Mouse (Mus musculus) liver, adult (tissue): Measurements from ENCODE around the gene Shc1.
A peak's percentile ranks its signal among the peaks of the same experiment; 100 is the strongest.

ENCODE experiments used
- GATA4 ChIP-seq: IDR thresholded peaks from 2 replicates; pipeline ENCODE4 v1.6.1; 2014; ENCODE audit warnings: mild to moderate bottlenecking, low read length; ENCODE audit not compliant: insufficient replicate concordance

Gene Shc1

DNA sequence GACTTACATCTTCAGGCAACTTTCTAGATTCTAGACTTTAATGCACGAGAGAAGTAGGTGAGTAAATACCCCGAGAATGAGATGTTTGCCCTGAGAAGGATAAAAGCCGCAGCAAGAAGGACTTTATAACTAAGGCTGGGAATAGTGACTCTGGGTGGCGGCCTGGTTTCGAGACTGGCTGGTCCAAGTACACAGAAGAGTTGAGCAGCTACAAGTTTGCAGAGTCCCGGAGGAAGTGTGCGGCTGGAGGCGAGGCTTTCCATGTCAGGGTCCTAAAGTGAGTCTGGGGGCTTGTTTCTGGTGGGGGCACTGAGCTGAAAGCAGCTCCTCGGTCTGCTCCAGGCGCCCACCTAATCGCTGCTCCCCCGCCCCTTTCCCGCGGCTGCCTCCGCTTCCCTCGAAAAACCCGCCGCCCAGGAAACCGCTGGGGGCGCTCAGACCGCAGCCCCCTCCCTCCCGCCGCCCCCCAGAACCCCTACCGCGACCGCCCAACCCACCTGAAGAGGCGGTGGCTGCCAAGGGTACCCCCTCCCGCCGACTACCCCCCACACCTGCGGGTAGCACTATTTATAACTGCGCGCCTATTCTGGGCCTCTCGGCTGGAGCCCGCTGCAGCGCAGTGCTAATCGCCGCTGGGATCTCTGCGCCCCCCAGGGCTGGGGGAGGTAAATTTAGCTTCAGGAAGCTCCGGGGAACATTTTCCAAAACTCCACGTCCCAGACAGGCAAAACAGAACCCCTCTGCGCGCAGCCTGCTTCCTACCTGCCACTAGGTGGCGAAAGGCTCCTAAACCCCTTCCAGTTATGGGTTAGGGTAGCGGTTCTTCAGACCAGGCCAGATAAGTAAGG, 22.2 kb upstream of the Shc1 start:
- no peak; the same call in 1 of the 2 replicates for TF ChIP-seq GATA4

DNA sequence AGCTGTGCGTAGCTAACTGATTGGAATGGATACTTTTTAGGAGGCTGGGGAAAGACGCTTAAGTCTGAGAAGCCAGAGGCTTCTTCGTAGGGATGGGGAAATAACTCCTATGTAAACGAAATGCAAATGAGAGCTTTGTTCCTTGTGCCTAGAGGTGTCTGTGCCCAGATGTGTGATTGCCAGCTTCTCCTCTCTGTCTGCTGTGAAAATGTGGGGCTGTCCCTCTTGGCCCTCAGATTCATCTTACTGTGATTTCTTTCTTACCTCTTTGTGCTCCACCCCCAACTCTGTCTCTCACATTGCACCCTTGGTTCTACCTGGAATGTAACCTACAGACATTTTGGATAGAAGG, 21.6 kb upstream of the Shc1 start:
- no peak for TF ChIP-seq GATA4

- no peak for TF ChIP-seq GATA4
Observed at GRCm38 (mm10) chr3:89401329-89401728, 16.9 kb upstream of the Shc1 start.

DNA sequence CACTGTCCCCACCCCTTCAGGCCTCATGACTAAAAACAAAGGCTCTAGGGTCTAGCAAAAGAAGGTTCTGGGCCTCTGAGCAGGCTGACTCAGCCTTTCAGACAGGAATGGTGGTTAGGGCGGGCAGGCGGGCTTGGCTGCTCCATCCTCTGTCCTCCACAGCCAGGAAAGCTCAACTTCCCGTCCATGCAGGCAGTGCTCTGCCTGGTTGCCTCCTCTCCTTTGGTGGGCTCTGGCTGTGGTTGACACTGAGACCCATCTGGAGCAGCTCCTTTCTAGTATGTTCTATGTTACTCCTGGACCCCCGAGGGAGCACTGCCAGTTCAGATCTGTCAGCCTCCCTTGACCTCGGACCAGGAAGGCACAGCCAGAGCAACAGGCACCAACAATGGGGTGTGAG, 15.6 kb upstream of the Shc1 start, which contains the start of gene Lenep:
Gene Lenep (minus strand): TSS at position 101 of the 400 bp plus-strand sequence.
- TF ChIP-seq GATA4, result no peak

GRCm38 (mm10) chr3:89406887-89407286, 11.4 kb upstream of the Shc1 start:
- no peak for TF ChIP-seq GATA4

DNA sequence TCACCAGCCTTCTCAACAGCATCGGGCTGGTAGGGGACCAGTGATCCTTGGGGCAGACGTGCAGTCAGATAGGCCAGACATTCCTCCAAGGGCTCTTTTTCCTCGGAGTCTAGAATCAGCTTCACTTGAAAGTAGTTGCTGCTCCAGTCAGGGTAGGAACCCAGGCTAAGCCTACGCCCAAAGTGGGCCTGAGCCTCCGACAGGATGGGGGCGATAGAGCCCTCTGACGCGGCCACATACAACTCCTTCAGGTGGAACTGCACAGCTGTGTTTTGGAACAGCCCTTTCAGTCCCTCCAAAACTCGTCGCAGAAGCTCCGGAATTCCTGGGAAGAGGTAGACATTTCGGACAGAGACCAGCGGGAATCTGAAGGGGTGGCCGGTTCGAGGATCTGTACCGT, 9.8 kb upstream of the Shc1 start:
- no peak for TF ChIP-seq GATA4

DNA sequence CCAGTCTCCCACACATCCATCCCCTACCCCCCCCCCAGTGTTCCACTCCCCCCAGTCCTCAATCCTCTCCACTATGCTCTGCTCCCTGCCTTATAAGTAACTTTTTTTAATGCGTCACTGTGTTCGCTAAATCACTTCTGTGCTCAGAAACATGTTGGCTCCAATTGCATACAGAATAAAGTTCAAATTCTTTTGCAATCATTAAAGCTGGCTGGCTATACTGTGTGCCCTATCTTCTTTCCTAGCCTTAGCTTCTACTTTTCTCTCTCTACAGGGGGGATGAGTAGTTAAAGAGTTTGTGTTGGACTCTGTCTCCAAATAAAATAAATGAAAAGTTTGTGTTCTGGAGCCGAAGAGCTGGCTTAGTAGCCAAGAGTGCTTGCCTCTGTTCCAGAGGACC, 8.5 kb upstream of the Shc1 start:
- no peak for TF ChIP-seq GATA4

DNA sequence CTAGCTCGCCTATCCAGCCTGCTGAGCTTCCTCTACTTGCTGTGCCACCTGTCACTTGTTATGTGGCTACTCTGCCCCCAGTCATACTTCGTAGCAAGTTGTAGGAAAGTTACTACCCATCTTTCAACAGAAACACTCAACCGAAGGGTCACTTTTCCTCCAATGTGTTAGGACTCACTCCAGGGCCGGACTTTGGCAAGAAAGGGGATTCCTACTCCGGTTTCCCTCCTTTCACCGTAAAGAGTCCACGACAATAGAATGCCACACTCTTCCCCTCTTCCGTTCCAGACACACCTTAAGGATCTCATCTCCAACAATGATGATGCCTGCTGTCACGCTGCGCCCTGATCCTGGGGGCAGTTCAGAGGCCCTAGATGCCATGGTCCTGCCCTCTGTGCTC, 7.4 kb upstream of the Shc1 start:
- TF ChIP-seq GATA4, result no peak

DNA sequence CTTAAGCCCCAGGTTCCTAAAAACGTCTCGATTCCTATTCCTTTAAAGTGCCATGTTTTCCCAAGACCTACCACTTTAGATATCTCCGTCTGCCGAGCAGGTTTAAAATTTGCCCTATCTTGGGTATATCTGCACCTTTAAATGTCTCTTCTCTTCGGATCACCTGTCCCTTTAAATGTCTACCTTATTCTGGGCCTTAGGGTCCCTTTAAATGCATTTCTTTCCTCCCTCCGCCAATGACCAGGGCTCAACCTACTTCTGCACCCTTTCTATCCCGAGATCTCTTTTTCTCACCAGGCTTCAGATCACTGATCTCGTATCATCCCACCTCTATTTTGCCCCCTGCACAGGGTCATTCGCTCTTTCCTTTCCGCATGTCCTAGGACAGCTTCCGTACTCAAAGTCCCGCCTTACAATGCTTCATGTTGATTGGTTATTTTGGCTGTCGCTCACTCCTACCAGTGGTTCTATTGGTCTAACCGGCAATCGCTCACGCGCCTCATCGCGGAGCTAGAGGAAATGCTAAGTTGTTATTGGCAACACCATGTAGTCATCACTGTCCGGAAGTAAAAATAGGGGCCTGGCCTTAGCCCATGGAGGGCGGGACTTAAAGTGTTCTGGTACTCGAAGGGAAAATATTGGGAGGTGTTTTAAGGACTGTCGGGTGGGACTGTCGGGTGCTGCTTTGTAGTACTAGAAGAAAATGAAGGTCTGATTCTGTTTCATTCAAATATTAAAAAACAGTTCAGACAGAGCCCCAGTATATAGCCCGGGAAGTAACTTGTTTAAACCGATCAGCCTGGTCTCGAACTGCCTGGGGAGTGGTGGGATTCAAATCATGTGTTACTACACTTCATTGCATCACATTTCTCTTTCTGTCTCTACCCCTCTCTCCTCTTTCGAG, 6.5 kb upstream of the Shc1 start, which contains the start of gene Flad1:
Gene Flad1 (minus strand): TSS at position 381 of the 904 bp plus-strand sequence.
- peak; percentile 49; the same call in 1 of the 2 replicates for TF ChIP-seq GATA4

- no peak for TF ChIP-seq GATA4
Observed at GRCm38 (mm10) chr3:89416158-89416557, 2.1 kb upstream of the Shc1 start.

DNA sequence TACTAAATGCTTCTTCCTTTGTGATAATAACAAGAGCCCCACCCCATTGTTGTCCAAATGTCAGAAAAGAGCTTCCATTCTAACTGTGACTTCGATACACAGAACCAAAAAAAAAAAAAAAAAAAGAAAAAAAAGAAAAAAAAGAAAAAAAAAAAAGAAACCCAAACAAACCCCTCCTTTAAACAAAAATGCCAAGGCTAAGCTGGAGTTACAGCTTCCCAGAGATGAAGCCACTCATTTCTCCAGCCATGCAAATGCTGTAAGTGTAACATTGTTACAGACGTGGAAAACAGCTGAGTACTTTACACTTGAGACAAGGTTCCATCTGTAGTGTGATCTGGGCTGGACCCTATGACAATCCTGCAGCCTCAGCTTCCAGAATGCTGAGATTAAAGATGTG, 1.1 kb upstream of the Shc1 start:
- TF ChIP-seq GATA4, result no peak

- no peak for TF ChIP-seq GATA4
Observed at GRCm38 (mm10) chr3:89417840-89418169, 438 bp upstream of the Shc1 start.

DNA sequence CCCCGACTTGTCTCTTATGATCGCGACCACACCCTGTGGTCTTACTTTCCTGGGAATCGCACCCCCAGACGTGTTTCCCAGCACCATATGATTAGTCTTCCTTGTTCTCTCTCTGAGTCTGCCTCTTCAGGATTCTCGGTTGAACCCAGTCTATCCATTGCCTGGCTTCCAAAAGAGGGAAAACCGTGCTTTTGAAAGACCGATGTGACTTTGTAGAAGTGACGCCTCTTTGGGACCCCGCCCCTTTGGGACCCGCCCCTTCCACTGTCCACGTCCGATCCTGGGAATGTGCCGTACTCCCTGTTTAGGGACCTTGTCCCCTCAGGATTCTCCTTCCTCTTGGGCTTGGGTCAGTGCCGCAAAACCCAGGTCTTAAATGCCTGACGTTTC, 613 bp downstream of the Shc1 start:
- TF ChIP-seq GATA4, result no peak

GRCm38 (mm10) chr3:89419571-89419970, 1.3 kb downstream of the Shc1 start:
- no peak for TF ChIP-seq GATA4

DNA sequence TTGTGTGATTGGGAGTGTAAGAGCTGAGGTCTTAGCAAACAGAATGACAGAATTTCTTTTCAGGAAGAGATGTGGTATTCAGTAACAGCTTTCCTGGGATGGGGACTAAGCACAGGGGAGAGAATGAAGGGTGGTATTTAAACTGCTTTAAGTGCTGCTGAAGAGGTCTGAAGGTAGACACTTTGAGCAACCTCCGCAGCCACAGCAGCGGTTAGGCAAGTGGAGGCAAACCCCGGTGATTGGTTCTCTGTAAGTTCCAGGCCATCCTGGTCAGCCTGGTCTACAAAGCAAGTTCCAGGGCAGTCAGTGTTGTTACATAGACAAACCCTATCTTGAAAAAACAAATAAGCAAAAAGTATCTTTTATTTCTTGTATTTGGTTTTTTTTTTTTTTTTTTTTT, 1.7 kb downstream of the Shc1 start:
- TF ChIP-seq GATA4, result no peak

DNA sequence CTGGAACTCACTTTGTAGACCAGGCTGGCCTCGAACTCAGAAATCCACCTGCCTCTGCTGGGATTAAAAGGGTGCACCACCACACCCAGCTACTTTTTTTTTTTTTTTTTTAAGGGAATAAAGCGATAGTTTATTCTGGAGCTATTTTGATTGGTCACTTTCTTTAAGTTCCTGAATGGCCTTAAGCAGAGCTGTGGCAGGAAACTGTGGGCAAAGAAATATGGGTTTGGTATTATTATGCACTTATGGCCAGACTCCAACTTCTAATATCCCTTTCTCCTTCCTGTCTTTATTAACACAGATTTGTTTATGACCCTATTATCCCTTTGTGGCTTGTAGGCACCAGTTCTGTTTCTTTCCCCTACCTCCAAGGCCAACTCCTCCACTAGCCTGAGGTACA, 2.2 kb downstream of the Shc1 start:
- no peak for TF ChIP-seq GATA4

GRCm38 (mm10) chr3:89421002-89421774, 2.9 kb downstream of the Shc1 start:
- TF ChIP-seq GATA4, result no peak
